Mouse (Mus musculus) kidney, adult 2 months (tissue): ENCODE data around the gene Phf24.

Experiments used
- CTCF ChIP-seq: fragments of 200-500 bp; conservative IDR thresholded peaks from 2 replicates; pipeline ENCODE4 v1.5.1; 2011; ENCODE audit warnings: low read depth, mild to moderate bottlenecking, control low read depth, low read length, moderate library complexity, mixed read lengths; ENCODE audit not compliant: insufficient read depth, insufficient read length
- POLR2A ChIP-seq: fragments of 200-500 bp; IDR thresholded peaks from one replicate; pipeline ENCODE4 v1.6.1; 2011; ENCODE audit warnings: low read depth, low read length, control low read depth

GRCm38 (mm10) chr4:42879829-42880676 is 36.4 kb upstream of the Phf24 start:
- no peak for TF ChIP-seq POLR2A
- TF ChIP-seq CTCF, result no peak
